Mouse (Mus musculus) mouse trophoblast stem cell (cell line): ENCODE data around the gene Kndc1.

Experiments used
- in situ Hi-C, 2 experiments: fragments of 300-500 bp; cut with MseI, MboI; formaldehyde crosslinking; loops; 2 replicates in 1 of 2; 3 replicates in 1 of 2; pipeline ENCODE4 v1.15.1; 2025

Gene Kndc1

DNA sequence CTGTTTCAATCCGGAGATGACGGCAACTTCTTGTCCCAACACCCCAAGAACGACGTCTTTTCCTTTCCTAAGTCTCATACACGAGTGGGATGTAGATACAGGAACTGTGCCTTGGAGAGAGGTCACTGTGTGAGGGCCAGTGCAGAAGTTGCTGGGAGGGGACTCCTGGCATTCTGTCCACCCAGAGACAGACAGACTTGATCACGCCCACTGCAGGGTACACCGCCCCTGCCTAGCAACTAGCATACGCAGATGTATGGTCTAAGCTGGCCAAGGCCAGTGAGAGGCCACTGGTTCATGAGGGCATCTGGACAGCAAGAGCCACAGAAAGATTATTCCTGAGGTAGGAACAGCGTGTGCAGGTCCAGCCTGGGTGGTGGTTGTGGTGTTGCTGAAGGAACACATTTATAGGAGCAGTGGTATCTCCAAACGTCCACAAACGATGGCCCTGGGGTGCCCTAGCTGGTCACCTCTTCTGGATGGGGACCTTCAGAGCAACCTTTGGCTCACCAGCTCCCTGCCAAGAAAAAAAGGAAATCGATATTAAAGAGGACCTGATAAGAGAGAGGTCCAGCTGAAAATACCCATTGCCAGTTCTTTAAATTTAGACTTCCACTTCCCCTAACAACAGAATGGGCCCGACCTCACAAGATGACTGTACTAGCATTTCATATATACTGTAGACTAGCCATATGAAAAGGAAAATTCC lies 84.7 kb downstream of the Kndc1 start:
- in situ Hi-C loops, result loop anchor here in 1 of 2 experiments (5.0 kb wide), 1 partner anchor 83 kb away; no protein-coding TSS in a partner anchor

DNA sequence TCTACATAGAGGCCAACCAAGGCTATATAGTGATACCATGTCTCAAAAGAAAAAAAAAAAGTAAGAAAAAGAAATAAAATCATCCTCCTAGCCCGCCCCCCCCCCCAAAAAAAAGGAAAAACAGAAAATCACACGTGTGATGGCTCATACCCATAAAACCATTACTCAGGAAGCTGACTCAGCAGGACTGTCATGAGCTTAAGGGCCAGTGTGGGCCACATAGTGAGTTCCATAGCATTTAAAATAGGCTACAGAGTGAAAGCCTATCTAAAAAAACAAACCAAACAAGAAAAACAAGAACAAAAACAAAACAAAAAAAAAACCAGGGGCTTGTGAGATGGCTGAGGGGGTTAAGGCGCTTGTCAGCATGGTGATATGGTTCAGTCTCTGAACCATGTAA lies 86.3 kb downstream of the Kndc1 start:
- in situ Hi-C loops, result no loop called here

DNA sequence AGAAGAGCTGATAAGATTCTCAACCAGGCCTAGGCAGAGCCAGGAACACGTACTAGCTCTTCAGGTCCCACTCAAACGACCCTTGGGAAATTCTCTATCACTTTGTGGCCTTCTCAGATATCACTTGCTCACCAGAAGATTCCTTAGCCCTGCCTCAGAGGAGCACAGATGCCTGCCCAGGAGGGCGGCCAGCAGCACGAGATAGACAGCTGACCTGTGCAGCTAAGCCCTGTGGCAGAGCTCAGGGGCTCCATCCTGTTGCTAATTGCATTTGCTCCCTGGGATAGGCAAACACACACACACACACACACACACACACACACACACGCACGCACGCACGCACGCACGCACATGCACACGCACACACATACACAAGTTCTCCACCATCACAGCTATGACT lies 87.6 kb downstream of the Kndc1 start:
- in situ Hi-C loops, result no loop called here

DNA sequence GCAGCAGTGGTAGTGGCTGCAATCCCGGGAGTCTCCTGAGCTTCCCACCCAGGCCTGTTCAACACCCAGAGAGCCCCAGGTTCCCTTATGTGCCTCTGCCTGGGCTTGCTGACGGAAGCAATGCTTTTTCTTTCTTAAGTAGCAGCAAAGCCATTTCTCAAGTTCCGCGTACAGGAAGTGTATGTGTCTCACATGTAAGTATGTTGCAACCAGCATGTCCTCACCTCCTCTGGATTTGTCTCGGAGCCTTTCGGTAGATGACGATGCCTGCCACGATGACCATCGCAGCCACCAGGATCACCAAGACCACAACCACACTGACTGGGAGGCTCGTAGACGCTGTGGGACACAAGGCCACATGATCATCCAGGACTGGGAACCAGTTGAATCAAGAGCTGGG lies 90.0 kb downstream of the Kndc1 start:
- in situ Hi-C loops, result no loop called here

DNA sequence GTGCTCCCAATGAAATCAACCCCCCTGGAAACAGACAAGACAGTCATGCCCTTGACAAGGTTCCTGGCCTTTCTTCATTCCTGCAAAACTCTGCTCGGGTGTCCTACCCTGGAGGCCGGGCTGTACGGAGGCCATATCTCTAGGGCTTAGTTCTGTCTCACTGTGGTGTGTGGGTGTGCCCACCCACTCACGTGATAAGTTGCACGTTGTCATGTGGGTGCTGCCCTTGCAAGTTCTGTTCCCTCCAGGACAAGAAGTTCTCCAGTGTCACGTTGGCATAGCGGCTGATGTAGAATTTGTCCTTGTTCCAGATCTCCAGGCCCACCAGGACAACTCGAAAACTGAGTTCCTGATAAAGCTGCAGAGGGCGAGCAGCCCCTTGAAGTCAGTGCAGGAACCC lies 93.8 kb downstream of the Kndc1 start:
- in situ Hi-C loops, result no loop called here

DNA sequence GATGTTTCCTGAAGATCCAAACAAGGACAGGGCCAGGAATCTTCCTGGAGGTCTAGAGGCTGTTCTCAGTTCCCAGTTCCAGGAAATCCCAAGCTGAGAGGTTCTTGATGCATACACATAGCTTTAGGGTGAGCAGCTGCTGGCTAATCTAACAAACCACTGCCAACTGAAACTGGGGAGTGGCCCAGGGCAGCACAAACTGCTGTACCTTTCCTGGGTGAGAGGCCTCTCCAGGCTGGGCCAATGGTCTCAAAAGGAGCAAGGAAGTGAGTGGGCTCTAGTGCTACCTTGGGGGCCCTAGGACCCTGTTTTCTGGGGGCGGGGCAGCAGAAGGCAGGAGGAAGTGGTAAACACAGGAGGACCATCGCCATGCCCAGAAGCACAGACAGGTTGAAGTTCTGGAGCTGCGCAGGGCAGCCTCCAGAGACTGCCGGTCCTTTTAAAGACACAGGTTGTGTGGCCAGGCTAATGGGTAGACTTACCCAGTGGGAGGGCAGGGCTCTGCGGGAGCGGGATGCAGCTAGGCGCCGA lies 96.4 kb downstream of the Kndc1 start:
- in situ Hi-C loops, result loop anchor here in 1 of 2 experiments (10.0 kb wide), 1 partner anchor 86 kb away; no protein-coding TSS in a partner anchor
